Mouse (Mus musculus) natural killer cell, adult 2 months (primary cell): ENCODE measurements around the gene Atp6v1g1.

ENCODE experiments used
- DNase-seq, 2 experiments: peaks; one replicate each; pipeline ENCODE4 v3.0.0; 2022; ENCODE audit warnings: low spot score in 2 of 2

The Atp6v1g1 gene

DNA sequence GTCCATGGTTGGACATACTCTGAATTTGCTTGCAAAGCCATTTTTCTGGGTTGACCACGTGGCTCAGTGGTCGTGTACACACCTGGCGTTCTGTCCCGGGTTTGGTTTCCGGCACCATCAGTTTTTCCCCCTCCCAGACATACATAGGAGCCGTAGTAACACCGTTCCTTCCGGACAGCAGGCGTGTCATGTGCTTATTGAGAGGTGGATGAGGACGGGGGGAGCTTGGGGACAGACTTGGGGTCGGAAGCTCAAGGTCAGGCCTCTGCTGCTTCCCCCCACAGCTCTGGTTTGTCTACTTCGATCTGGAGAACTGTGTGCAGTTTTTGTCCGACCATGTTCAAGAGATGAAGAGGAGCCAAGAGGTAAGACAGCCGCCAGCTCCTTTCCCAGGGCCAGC, 35.1 kb downstream of the Atp6v1g1 start:
- DNase-seq: no peak

DNA sequence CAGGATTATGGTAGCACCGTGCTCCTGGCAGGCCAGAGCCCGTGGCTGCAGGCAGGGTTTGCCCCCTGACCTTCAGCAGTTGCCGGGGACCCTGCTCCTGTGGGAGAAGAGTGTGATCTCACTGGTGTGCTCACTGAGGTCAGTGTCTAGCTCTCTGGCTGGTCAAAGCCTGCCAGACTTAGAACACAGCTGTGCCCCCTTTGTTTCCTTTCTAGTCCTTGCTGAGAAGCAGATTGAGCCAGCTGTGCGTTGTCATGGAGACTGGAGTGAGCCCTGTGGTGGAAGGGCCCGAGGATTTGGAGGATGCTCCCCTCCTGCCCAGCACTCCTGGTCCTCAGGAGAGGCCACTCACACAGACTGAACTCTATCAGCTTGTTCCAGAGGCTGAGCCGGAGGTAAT, 35.5 kb downstream of the Atp6v1g1 start:
- no peak for DNase-seq

DNA sequence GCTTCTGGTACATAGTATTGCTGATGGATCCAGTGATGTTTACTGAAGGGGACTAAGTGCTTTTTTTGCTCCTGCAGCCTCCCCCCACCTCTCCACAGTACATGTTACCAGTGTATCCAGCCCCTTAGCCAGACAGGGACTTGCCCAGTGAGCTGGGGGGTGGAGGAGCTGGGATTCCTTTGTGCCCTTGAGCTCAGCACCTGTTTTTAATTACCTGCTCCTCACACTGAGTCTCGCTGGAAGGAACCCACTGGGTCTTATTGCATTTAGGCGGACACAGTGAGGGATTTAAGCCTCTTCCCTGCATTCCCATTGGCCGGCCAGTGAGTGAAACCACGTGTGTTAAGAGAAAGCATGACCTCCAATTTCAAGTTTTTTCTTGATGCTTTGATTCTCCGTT, 38.0 kb downstream of the Atp6v1g1 start:
- DNase-seq: no peak

DNA sequence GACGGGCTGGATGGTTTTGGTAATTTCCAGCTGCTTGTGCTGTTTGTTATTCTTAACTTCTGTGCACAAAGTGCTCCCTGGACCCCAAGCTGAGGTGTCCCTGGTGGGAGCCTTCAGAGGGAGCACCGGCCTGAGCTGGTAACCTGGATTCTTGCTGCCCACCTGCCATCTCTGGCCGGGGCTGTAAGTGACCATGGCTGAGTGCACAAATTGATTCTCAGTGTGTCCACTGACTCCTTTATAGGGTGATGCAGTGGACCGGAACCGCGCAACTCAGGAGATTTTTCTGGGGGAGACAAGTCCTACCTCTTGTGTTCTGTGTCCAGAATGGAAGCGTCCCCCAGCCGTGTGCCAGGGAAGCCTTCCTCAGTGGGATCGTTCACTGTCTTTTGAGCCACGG, 40.6 kb downstream of the Atp6v1g1 start:
- DNase-seq: no peak

DNA sequence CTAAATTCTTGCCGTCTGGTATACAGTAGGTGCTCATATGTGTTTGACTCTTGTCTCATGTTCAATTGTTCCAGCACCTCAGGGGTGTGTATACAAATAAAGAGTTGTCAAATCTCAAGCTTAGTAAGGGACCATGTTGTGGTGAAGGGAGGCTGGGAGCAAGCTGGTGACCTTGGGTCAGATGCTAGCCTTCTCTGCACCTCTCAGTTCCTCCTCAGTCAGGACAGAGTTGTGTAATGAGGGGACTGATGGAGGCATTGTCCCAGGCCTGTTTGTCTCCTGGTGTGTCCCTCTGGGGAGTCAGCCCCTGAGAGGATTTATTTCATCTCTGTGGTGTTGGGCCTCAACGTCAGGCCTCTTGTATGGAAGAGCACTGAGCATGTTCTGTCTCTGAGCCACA, 41.7 kb downstream of the Atp6v1g1 start:
- DNase-seq: no peak

DNA sequence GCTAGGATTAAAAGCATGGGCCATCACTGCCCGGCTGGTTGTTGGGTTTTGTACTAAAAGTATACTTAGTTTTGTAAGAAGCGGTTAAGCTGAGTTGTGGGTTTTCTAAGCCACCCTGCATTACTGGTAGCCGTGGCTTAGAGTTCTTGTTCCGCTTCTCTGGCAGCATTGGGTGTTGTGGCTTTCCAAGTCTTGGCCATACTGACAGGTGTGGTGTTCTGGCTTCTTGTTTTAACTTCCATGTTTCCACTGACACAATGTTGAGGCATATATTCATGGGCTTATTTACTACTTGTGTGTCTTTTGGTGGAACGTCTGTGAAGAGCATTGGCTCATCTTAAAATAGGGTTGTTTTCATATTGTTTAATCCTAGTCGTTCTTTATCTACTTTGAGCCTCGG, 45.4 kb downstream of the Atp6v1g1 start:
- no peak for DNase-seq

DNA sequence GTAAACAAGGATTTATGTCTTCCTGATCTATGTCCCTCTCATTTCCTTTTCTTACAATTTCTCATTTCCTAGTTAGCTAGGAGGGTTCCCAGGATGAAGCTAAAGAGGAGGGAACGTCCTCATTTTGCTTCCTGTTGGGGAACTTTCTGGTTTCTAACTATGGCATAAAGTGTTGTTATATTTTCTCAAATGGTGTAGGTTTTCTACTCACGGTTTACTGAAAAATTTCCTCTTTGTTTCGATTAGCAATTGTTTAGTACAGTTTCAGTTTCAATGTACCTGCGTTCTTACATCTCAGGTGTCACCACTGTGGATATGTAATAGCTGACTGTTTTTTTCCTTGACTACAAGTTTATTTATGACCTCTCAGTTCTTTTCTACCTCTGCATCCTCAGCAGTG, 46.0 kb downstream of the Atp6v1g1 start:
- no peak for DNase-seq

DNA sequence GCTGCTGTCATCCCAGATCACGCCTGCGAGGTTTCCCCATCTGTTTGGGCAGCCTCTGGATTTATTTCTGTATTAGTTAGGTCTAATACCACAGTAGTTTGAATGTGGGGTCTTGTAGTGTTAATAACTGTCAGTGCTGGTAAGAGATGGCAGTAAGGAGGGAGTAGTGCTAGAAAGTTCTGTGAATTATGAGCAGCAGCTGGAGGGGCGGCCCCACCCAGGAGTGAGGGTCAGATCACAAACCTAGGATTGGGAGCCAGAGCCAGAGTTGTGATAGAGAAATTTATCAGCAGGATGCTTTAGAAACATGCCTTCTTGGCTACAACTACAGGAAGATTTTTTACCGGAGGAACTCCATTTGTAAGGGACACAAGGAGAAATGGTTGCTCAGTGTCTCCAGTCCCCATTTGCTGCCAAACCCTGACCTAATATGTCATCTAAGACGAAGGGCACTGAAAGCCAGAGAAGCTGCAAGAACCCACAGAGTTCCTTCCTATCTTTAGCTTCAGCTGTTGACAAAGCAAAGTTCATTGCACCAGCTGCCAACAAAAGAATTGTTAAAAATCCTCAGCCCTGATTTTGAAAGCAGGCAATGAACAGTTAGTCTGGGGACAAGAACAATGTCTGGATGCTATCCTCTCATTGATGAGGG, 50.0 kb downstream of the Atp6v1g1 start:
- no peak for DNase-seq

DNA sequence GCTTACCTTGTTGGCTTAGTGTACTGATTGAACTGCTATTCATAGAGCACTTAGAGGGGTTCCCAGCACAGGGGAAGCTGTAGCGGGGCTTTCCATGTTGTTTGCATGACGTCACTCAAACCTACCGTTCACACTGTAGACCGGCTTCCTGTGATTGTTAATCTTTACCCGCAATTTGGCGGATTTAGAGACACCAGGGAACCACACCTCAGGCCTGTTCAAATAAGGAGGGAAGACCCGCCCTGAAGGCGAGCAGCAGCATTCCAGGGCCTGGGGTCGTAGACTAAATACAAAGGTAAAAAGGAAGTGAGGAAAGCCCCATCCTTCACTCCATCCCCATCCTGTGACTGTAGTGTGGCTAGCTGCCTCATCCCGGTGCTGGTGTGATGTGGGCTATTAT, 50.7 kb downstream of the Atp6v1g1 start:
- DNase-seq: peak; percentile 67 to 79

DNA sequence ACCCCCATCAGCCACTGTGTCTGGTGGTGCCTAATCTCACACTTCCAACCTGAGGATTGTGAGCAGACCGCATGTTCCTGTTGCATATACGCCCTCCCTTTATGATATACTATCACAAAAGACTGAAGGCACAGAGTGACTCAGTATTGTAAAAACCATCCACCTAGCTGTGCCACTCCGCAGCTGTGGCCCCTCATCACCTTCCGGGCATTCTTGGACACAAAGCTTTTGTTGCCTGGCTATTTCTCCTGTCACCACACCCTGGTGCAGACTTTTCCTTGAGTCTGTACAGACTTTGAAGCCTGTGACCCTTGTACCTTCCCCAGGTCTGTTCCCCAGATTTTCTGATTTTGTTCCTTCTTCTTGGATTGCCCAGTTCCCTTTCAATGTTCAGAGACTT, 51.4 kb downstream of the Atp6v1g1 start:
- no peak for DNase-seq
